13 mouse cellular contexts compared by ENCODE assay signal in genomic region chr17:14578721-14579120, GRCm38 (mm10).
"Had no signal": no experiment of that assay in that cellular context is flagged by ENCODE, and none has a peak within 500 bp of the region (broad histone marks: within the 10 kb centered on the region; RNA-seq: fewer than 3 reads in every experiment).

No protein-coding gene starts in this region.

- H3K4me3 ChIP-seq: midbrain, embryonic 12.5 days; neural tube, embryonic 13.5 days; stomach, embryonic 15.5 days had no signal

- ATAC-seq: midbrain, embryonic 16.5 days had no signal

- H3K9ac ChIP-seq: liver, embryonic 14.5 days; midbrain, embryonic 12.5 days; neural tube, embryonic 13.5 days; stomach, embryonic 15.5 days had no signal

- H3K27ac ChIP-seq: liver, embryonic 14.5 days; midbrain, embryonic 12.5 days; neural tube, embryonic 13.5 days; stomach, embryonic 15.5 days had no signal

- H3K27me3 ChIP-seq: midbrain, embryonic 12.5 days; neural tube, embryonic 13.5 days; stomach, embryonic 15.5 days had no signal

- H3K36me3 ChIP-seq: midbrain, embryonic 12.5 days; neural tube, embryonic 13.5 days; stomach, embryonic 15.5 days had no signal

- H3K4me1 ChIP-seq: midbrain, embryonic 12.5 days; neural tube, embryonic 13.5 days; stomach, embryonic 15.5 days had no signal

- H3K4me2 ChIP-seq: midbrain, embryonic 12.5 days; neural tube, embryonic 13.5 days; stomach, embryonic 15.5 days had no signal

- DNase-seq: kidney, adult 8-10 months; kidney, postnatal 25 days; lung, adult 18-20 months; retina, postnatal 1 day; right cerebral cortex, postnatal 4 days; spleen, adult 18-20 months; thymus, adult 2 months; thymus, postnatal 25 days had no signal

- H3K9me3 ChIP-seq: midbrain, embryonic 12.5 days; neural tube, embryonic 13.5 days; stomach, embryonic 15.5 days had no signal
